Mouse (Mus musculus): ENCODE data around the gene Epn3.

DNA sequence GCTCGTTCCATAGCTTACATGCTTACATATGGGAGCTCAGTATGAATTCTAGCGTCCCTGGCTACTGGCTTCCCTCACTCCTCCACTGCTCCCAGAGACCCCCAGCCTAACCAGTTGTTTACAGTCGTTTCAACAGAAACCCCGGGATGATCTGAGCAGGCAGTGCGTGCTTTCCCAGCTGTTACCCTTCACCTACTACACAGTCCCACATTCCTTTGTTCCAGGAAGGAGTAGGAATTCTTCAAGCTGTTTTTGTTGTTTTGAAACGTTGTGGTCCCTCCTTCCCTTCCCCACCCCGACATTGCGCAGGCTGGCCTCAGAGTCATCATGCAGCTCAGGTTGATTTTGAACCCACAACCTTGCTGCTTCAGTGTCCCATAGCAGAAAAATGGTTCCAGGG is 588 bp upstream of the Epn3 start:
- no peak for TF ChIP-seq POLR2A (IDR thresholded peaks at IDR 0.05; ENCODE audit: borderline replicate concordance, low read depth, low read length)
- TF ChIP-seq CTCF (IDR thresholded peaks at IDR 0.05; ENCODE audit: low read depth, low read length), result no peak

Data from bone marrow macrophage, adult 2 months (primary cell).